Mouse (Mus musculus) bone marrow, adult 2 months (tissue): Measurements from ENCODE around the gene Ncoa5.

ENCODE experiments used
- CTCF ChIP-seq: fragments of 200-500 bp; IDR thresholded peaks from 2 replicates; pipeline ENCODE4 v1.5.1; 2011; ENCODE audit warnings: low read length, control low read depth; ENCODE audit not compliant: control insufficient read depth, insufficient read depth
- POLR2A ChIP-seq: fragments of 200-500 bp; IDR thresholded peaks from 2 replicates; pipeline ENCODE4 v1.6.1; 2011; ENCODE audit warnings: low read depth, mild to moderate bottlenecking, control low read depth, low read length, borderline replicate concordance; ENCODE audit not compliant: control insufficient read depth

- TF ChIP-seq CTCF (no peak), POLR2A (no peak)
Measured at GRCm38 (mm10) chr2:165051566-165051965, 16.9 kb upstream of the Ncoa5 start.
